Mouse (Mus musculus): ENCODE measurements around the gene Baz2b. TPM values are rescaled to one million over a fixed set of nuclear protein-coding genes. Genes with fewer than 3 reads are reported as not detected.
"Not testable (repeated sequence)": the region's sequence is repeated elsewhere in the genome, so short reads cannot be mapped to it uniquely, and the experiment has no call there.

Baz2b gene
- polyA plus RNA-seq, 1 experiment = 17.1 TPM

- TF ChIP-seq FLI1 (IDR thresholded peaks at IDR 0.05; ENCODE audit: low read length) (no peak), GATA1 (IDR thresholded peaks at IDR 0.05; ENCODE audit: borderline replicate concordance, low read length) (no peak)
- Histone ChIP-seq H3K9me3 (no peaks in the 10 kb centered on the region), H3K36me3 (replicated peaks; ENCODE audit: low read length) (no peaks in the 10 kb centered on the region), H3K4me3 (replicated peaks) (no peak overlapping the region), H3K4me1 (peaks cover 72% of the 10 kb centered on the region), H3K27me3 (replicated peaks) (no peaks in the 10 kb centered on the region)
These were observed 66.3 kb downstream of the Baz2b start for GRCm38 (mm10) chr2:60143383-60143782.

GRCm38 (mm10) chr2:60142281-60142680, 67.4 kb downstream of the Baz2b start:
- TF ChIP-seq FLI1 (IDR thresholded peaks at IDR 0.05; ENCODE audit: low read length) (no peak), GATA1 (IDR thresholded peaks at IDR 0.05; ENCODE audit: borderline replicate concordance, low read length) (no peak)
- H3K4me3 ChIP-seq (replicated peaks) = peak overlapping the region; percentile 33
- H3K9me3 ChIP-seq = no peaks in the 10 kb centered on the region
- H3K27me3 ChIP-seq (replicated peaks) = no peaks in the 10 kb centered on the region
- H3K4me1 ChIP-seq = peaks cover 71% of the 10 kb centered on the region
- H3K36me3 ChIP-seq (replicated peaks; ENCODE audit: low read length) = no peaks in the 10 kb centered on the region

- Histone ChIP-seq H3K4me1 (peaks cover 72% of the 10 kb centered on the region), H3K27me3 (replicated peaks) (no peaks in the 10 kb centered on the region), H3K4me3 (replicated peaks) (no peak overlapping the region), H3K9me3 (no peaks in the 10 kb centered on the region), H3K36me3 (replicated peaks; ENCODE audit: low read length) (no peaks in the 10 kb centered on the region)
- TF ChIP-seq GATA1 (IDR thresholded peaks at IDR 0.05; ENCODE audit: borderline replicate concordance, low read length) = no peak
- TF ChIP-seq FLI1 (IDR thresholded peaks at IDR 0.05; ENCODE audit: low read length) = no peak
These were observed 70.9 kb downstream of the Baz2b start for GRCm38 (mm10) chr2:60138751-60139162.

- Histone ChIP-seq H3K36me3 (replicated peaks; ENCODE audit: low read length) (no peaks in the 10 kb centered on the region), H3K27me3 (replicated peaks) (no peaks in the 10 kb centered on the region), H3K4me1 (peaks cover 54% of the 10 kb centered on the region), H3K9me3 (no peaks in the 10 kb centered on the region), H3K4me3 (replicated peaks) (no peak overlapping the region)
- TF ChIP-seq GATA1 (IDR thresholded peaks at IDR 0.05; ENCODE audit: borderline replicate concordance, low read length) (no peak), FLI1 (IDR thresholded peaks at IDR 0.05; ENCODE audit: low read length) (no peak)
These were observed 73.8 kb downstream of the Baz2b start for GRCm38 (mm10) chr2:60135796-60136195.

GRCm38 (mm10) chr2:60134958-60135357, 74.7 kb downstream of the Baz2b start:
- not testable (repeated sequence) for H3K9me3 ChIP-seq
- peaks cover 52% of the 10 kb centered on the region for H3K4me1 ChIP-seq

GRCm38 (mm10) chr2:60133072-60133471, 76.6 kb downstream of the Baz2b start:
- Histone ChIP-seq H3K9me3 (no peaks in the 10 kb centered on the region), H3K36me3 (replicated peaks; ENCODE audit: low read length) (no peaks in the 10 kb centered on the region), H3K4me1 (peaks cover 37% of the 10 kb centered on the region), H3K27me3 (replicated peaks) (no peaks in the 10 kb centered on the region), H3K4me3 (replicated peaks) (no peak overlapping the region)
- no peak for TF ChIP-seq GATA1 (IDR thresholded peaks at IDR 0.05; ENCODE audit: borderline replicate concordance, low read length)
- TF ChIP-seq FLI1 (IDR thresholded peaks at IDR 0.05; ENCODE audit: low read length) = no peak

More at GRCm38 (mm10) chr2:60134958-60135357, 74.7 kb downstream of the Baz2b start:
- not testable (repeated sequence) for H3K36me3 ChIP-seq (replicated peaks; ENCODE audit: low read length); H3K4me3 ChIP-seq (replicated peaks); H3K27me3 ChIP-seq (replicated peaks)

GRCm38 (mm10) chr2:60132269-60133042, 77.2 kb downstream of the Baz2b start:
- Histone ChIP-seq H3K36me3 (replicated peaks; ENCODE audit: low read length) (no peaks in the 10 kb centered on the region), H3K27me3 (replicated peaks) (no peaks in the 10 kb centered on the region), H3K4me1 (peaks cover 31% of the 10 kb centered on the region), H3K9me3 (no peaks in the 10 kb centered on the region), H3K4me3 (replicated peaks) (no peak overlapping the region)
- no peak for TF ChIP-seq FLI1 (IDR thresholded peaks at IDR 0.05; ENCODE audit: low read length)
- TF ChIP-seq GATA1 (IDR thresholded peaks at IDR 0.05; ENCODE audit: borderline replicate concordance, low read length) = no peak

- TF ChIP-seq GATA1 (IDR thresholded peaks at IDR 0.05; ENCODE audit: borderline replicate concordance, low read length) = no peak
- no peak for TF ChIP-seq FLI1 (IDR thresholded peaks at IDR 0.05; ENCODE audit: low read length)
- Histone ChIP-seq H3K27me3 (replicated peaks) (no peaks in the 10 kb centered on the region), H3K4me3 (replicated peaks) (no peak overlapping the region), H3K36me3 (replicated peaks; ENCODE audit: low read length) (no peaks in the 10 kb centered on the region), H3K4me1 (peaks cover 14% of the 10 kb centered on the region), H3K9me3 (no peaks in the 10 kb centered on the region)
These were observed 81.0 kb downstream of the Baz2b start for GRCm38 (mm10) chr2:60128631-60129030.

GRCm38 (mm10) chr2:60126831-60127230, 82.8 kb downstream of the Baz2b start:
- H3K36me3 ChIP-seq (replicated peaks; ENCODE audit: low read length) = no peaks in the 10 kb centered on the region
- peaks cover 18% of the 10 kb centered on the region for H3K4me1 ChIP-seq
- H3K27me3 ChIP-seq (replicated peaks) = no peaks in the 10 kb centered on the region
- TF ChIP-seq FLI1 (IDR thresholded peaks at IDR 0.05; ENCODE audit: low read length) = no peak
- TF ChIP-seq GATA1 (IDR thresholded peaks at IDR 0.05; ENCODE audit: borderline replicate concordance, low read length) = no peak
- no peaks in the 10 kb centered on the region for H3K9me3 ChIP-seq
- H3K4me3 ChIP-seq (replicated peaks) = no peak overlapping the region

- Histone ChIP-seq H3K36me3 (replicated peaks; ENCODE audit: low read length) (no peaks in the 10 kb centered on the region), H3K27me3 (replicated peaks) (no peaks in the 10 kb centered on the region), H3K9me3 (no peaks in the 10 kb centered on the region), H3K4me1 (peaks cover 21% of the 10 kb centered on the region), H3K4me3 (replicated peaks) (peak overlapping the region; percentile 95)
- TF ChIP-seq FLI1 (IDR thresholded peaks at IDR 0.05; ENCODE audit: low read length) (no peak), GATA1 (IDR thresholded peaks at IDR 0.05; ENCODE audit: borderline replicate concordance, low read length) (no peak)
These were observed 83.3 kb downstream of the Baz2b start for GRCm38 (mm10) chr2:60126292-60126691.

Measured in megakaryocyte, embryonic 14.5 days (primary cell).